ENCODE assay signal across 20 mouse cellular contexts in genomic region chr17:73886071-73886785, GRCm38 (mm10).
A peak's percentile ranks its signal among the peaks of the same experiment; 100 is the strongest.
DNase-seq lines count a peak whose midpoint lies in the region; ATAC-seq lines count a peak whose summit lies in the region.
"Had no signal": no experiment of that assay in that cellular context is flagged by ENCODE, and none has a peak within 500 bp of the region (broad histone marks: within the 10 kb centered on the region; RNA-seq: fewer than 3 reads in every experiment).

No protein-coding gene starts in this region.

- WGBS in hindbrain, embryonic 14.5 days: 87% methylated on average over 25 of the region's 25 CpGs

- H3K9me3 ChIP-seq in hindbrain, embryonic 14.5 days (ENCODE audit: control insufficient read depth, low read length): no peaks in the 10 kb centered on the region
- H3K9me3 ChIP-seq: embryonic facial prominence, embryonic 13.5 days; heart, embryonic 12.5 days; hindbrain, embryonic 15.5 days; limb, embryonic 15.5 days; neural tube, embryonic 12.5 days had no signal

- no peak overlapping the region for H3K9ac ChIP-seq in hindbrain, embryonic 14.5 days
- H3K9ac ChIP-seq: embryonic facial prominence, embryonic 13.5 days; heart, embryonic 12.5 days; hindbrain, embryonic 15.5 days; limb, embryonic 15.5 days; neural tube, embryonic 12.5 days had no signal

- no peak overlapping the region for H3K27ac ChIP-seq in hindbrain, embryonic 14.5 days
- H3K27ac ChIP-seq: embryonic facial prominence, embryonic 13.5 days; hindbrain, embryonic 15.5 days; limb, embryonic 15.5 days; neural tube, embryonic 12.5 days; stomach, postnatal 0 days had no signal

- no peak overlapping the region for H3K4me3 ChIP-seq in hindbrain, embryonic 14.5 days (replicated peaks; ENCODE audit: low read length)
- H3K4me3 ChIP-seq: embryonic facial prominence, embryonic 13.5 days; heart, embryonic 12.5 days; hindbrain, embryonic 15.5 days; limb, embryonic 15.5 days; neural tube, embryonic 12.5 days had no signal

- H3K36me3 ChIP-seq in hindbrain, embryonic 14.5 days (replicated peaks; ENCODE audit: control insufficient read depth, insufficient read depth): no peaks in the 10 kb centered on the region
- H3K36me3 ChIP-seq: embryonic facial prominence, embryonic 13.5 days; heart, embryonic 12.5 days; hindbrain, embryonic 15.5 days; limb, embryonic 15.5 days; neural tube, embryonic 12.5 days had no signal

- intact Hi-C loops in gastrocnemius, postnatal 14 days (cut with DNase I; ENCODE audit: low total_unique reads): loop anchor here (10.0 kb wide), 1 partner anchor 311 kb away; no protein-coding TSS in a partner anchor

- H3K4me1 ChIP-seq in hindbrain, embryonic 14.5 days (replicated peaks; ENCODE audit: control insufficient read depth, insufficient read depth, low read length): no peaks in the 10 kb centered on the region
- H3K4me1 ChIP-seq: embryonic facial prominence, embryonic 13.5 days; hindbrain, embryonic 15.5 days; neural tube, embryonic 12.5 days had no signal

- H3K4me2 ChIP-seq in hindbrain, embryonic 14.5 days (replicated peaks): no peak overlapping the region
- H3K4me2 ChIP-seq: embryonic facial prominence, embryonic 13.5 days; heart, embryonic 12.5 days; hindbrain, embryonic 15.5 days; limb, embryonic 15.5 days; neural tube, embryonic 12.5 days had no signal

- DNase-seq in gastrocnemius, postnatal 14 days: peak; percentile 21
- DNase-seq in gastrocnemius, adult 8-10 months (ENCODE audit: low spot score in 2 of 2): no peak
- DNase-seq in adipocyte (ENCODE audit: low spot score): peak; percentile 68
- peak; percentile 67 for DNase-seq in adrenal gland, adult 2 months
- peak; percentile 93 to 96 for DNase-seq in kidney, adult 8-10 months
- DNase-seq in layer of hippocampus, adult 8-10 months (ENCODE audit: low spot score in 2 of 2): no peak
- DNase-seq in hindbrain, embryonic 14.5 days (ENCODE audit: low spot score): no peak
- DNase-seq: cerebellum, postnatal 36 days; gastrocnemius, postnatal 25 days; lung, postnatal 36 days; right cerebral cortex, postnatal 25 days; thymus, postnatal 14 days had no signal

- ATAC-seq in hindbrain, embryonic 14.5 days (ENCODE audit: low FRiP score): no peak
- ATAC-seq: forebrain, embryonic 16.5 days; intestine, embryonic 16.5 days had no signal

- no peaks in the 10 kb centered on the region for H3K27me3 ChIP-seq in hindbrain, embryonic 14.5 days (ENCODE audit: control insufficient read depth, insufficient read depth, low read length)
- H3K27me3 ChIP-seq: heart, embryonic 12.5 days; hindbrain, embryonic 15.5 days; limb, embryonic 15.5 days; neural tube, embryonic 12.5 days had no signal

Comparison
In these comparisons a context has a peak if more than half of its experiments do, and no peak if none do; other contexts are left out.
1. DNase-seq: peak in gastrocnemius, postnatal 14 days (single experiment), adipocyte (single experiment), adrenal gland, adult 2 months (single experiment) and kidney, adult 8-10 months (2 of 2); none in gastrocnemius, adult 8-10 months (0 of 2), layer of hippocampus, adult 8-10 months (0 of 2) and hindbrain, embryonic 14.5 days (single experiment).